Comparison of ENCODE assay signal across 16 mouse cellular contexts in the genomic region with DNA sequence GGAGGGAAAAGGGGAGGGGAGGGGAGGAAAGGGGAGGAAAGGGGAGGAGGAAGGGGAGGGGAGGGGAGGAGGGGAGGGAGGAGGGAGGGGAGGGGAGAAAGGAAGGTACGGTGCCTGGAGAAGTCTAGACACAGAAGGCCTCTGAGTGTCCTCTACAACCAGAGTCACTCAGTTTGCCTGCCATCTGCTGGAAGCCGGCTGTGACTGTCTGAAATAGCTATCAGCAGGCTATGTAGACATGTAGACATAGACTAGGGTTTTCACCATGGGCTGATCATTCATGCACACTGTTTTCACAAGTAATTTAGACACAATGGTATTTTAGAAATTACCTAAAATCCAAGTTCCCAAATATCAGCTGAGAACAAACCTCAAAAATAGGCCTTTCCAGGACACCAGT.
A peak's percentile ranks its signal among the peaks of the same experiment; 100 is the strongest.
DNase-seq lines count a peak whose midpoint lies in the region; ATAC-seq and TF ChIP-seq lines count a peak whose summit lies in the region.
"Had no signal": no experiment of that assay in that cellular context is flagged by ENCODE, and none has a peak within 500 bp of the region (broad histone marks: within the 10 kb centered on the region; RNA-seq: fewer than 3 reads in every experiment).

No protein-coding gene starts in this region.

- H3K27ac ChIP-seq in cerebellum, adult 2 months (ENCODE audit: insufficient read depth, low read length): no peak overlapping the region
- H3K27ac ChIP-seq in hindbrain, embryonic 14.5 days: no peak overlapping the region
- H3K27ac ChIP-seq in hindbrain, embryonic 16.5 days (ENCODE audit: low read depth, low read length): no peak overlapping the region
- no peak overlapping the region for H3K27ac ChIP-seq in midbrain, embryonic 12.5 days (replicated peaks)
- no peak overlapping the region for H3K27ac ChIP-seq in midbrain, embryonic 10.5 days (replicated peaks)
- no peak overlapping the region for H3K27ac ChIP-seq in midbrain, embryonic 16.5 days (ENCODE audit: low read length)
- H3K27ac ChIP-seq: limb, embryonic 15.5 days had no signal

- no peaks in the 10 kb centered on the region; the same call in 1 of the 2 replicates for H3K27me3 ChIP-seq in cerebellum, adult 2 months (ENCODE audit: control insufficient read depth, insufficient read depth, low read length)
- no peaks in the 10 kb centered on the region for H3K27me3 ChIP-seq in hindbrain, embryonic 14.5 days (ENCODE audit: control insufficient read depth, insufficient read depth, low read length)
- no peaks in the 10 kb centered on the region for H3K27me3 ChIP-seq in hindbrain, embryonic 16.5 days (replicated peaks; ENCODE audit: control insufficient read depth, insufficient read depth, low read length)
- no peaks in the 10 kb centered on the region for H3K27me3 ChIP-seq in midbrain, embryonic 12.5 days
- H3K27me3 ChIP-seq in midbrain, embryonic 10.5 days (ENCODE audit: low read depth, poor library complexity, severe bottlenecking): no peaks in the 10 kb centered on the region
- H3K27me3 ChIP-seq in midbrain, embryonic 16.5 days (ENCODE audit: control insufficient read depth, insufficient read depth, low read depth, low read length): no peaks in the 10 kb centered on the region
- H3K27me3 ChIP-seq: limb, embryonic 15.5 days had no signal

- no peak overlapping the region for H3K9ac ChIP-seq in hindbrain, embryonic 14.5 days
- H3K9ac ChIP-seq in hindbrain, embryonic 16.5 days (ENCODE audit: low read depth, low read length): no peak overlapping the region
- H3K9ac ChIP-seq in midbrain, embryonic 12.5 days (replicated peaks): no peak overlapping the region
- no peak overlapping the region for H3K9ac ChIP-seq in midbrain, embryonic 16.5 days (ENCODE audit: low read depth, low read length)
- H3K9ac ChIP-seq: limb, embryonic 15.5 days had no signal

- no peak overlapping the region for H3K4me2 ChIP-seq in hindbrain, embryonic 14.5 days (replicated peaks)
- H3K4me2 ChIP-seq in hindbrain, embryonic 16.5 days (ENCODE audit: low read length): no peak overlapping the region
- H3K4me2 ChIP-seq in midbrain, embryonic 12.5 days (replicated peaks): no peak overlapping the region
- H3K4me2 ChIP-seq in midbrain, embryonic 16.5 days (ENCODE audit: low read length): no peak overlapping the region
- H3K4me2 ChIP-seq: limb, embryonic 15.5 days had no signal

- no peak overlapping the region for H3K4me3 ChIP-seq in cerebellum, adult 2 months (replicated peaks; ENCODE audit: insufficient read depth, low read depth, low read length)
- H3K4me3 ChIP-seq in hindbrain, embryonic 14.5 days (replicated peaks; ENCODE audit: low read length): no peak overlapping the region
- no peak overlapping the region for H3K4me3 ChIP-seq in hindbrain, embryonic 16.5 days (ENCODE audit: low read length)
- no peak overlapping the region for H3K4me3 ChIP-seq in midbrain, embryonic 12.5 days
- no peak overlapping the region for H3K4me3 ChIP-seq in midbrain, embryonic 10.5 days
- no peak overlapping the region for H3K4me3 ChIP-seq in midbrain, embryonic 16.5 days (ENCODE audit: low read depth, low read length)
- H3K4me3 ChIP-seq: limb, embryonic 15.5 days; myocyte had no signal

- DNase-seq in cerebellum, adult 2 months: no peak
- DNase-seq in cerebellum, adult 9-11 months: no peak
- peak; percentile 34 for DNase-seq in hindbrain, embryonic 14.5 days (ENCODE audit: low spot score)
- DNase-seq in midbrain, embryonic 10.5 days (ENCODE audit: low spot score): no peak
- DNase-seq in layer of hippocampus, adult 11-12 months (ENCODE audit: low spot score): no peak
- DNase-seq: B cell, adult 2 months; cerebellum, postnatal 25 days; gastrocnemius, postnatal 10 days; lung, postnatal 10 days; spleen, adult 18-20 months; thymus, adult 18-20 months had no signal

- 0 out of 2 replicates have a peak, but pooled peaks have one; percentile 12 for TF ChIP-seq CTCF in cerebellum, adult 2 months (IDR thresholded peaks at IDR 0.05; ENCODE audit: borderline replicate concordance, insufficient read depth, low read depth, low read length)

- 23% methylated on average over 2 of the region's 2 CpGs for WGBS in cerebellum, adult 2 months
- 33% methylated on average over 2 of the region's 2 CpGs for WGBS in hindbrain, embryonic 14.5 days
- 25% methylated on average over 2 of the region's 2 CpGs for WGBS in hindbrain, embryonic 16.5 days
- 30% methylated on average over 2 of the region's 2 CpGs for WGBS in midbrain, embryonic 12.5 days
- WGBS in midbrain, embryonic 10.5 days: 29% methylated on average over 2 of the region's 2 CpGs
- WGBS in midbrain, embryonic 16.5 days: 14% methylated on average over 2 of the region's 2 CpGs

- H3K9me3 ChIP-seq in hindbrain, embryonic 14.5 days (ENCODE audit: control insufficient read depth, low read length): 0 out of 2 replicates have a peak, but pooled peaks cover 5% of the 10 kb centered on the region
- no peaks in the 10 kb centered on the region for H3K9me3 ChIP-seq in hindbrain, embryonic 16.5 days (ENCODE audit: control insufficient read depth, low read length)
- H3K9me3 ChIP-seq in midbrain, embryonic 12.5 days: no peaks in the 10 kb centered on the region
- no peaks in the 10 kb centered on the region for H3K9me3 ChIP-seq in midbrain, embryonic 10.5 days (replicated peaks)
- H3K9me3 ChIP-seq in midbrain, embryonic 16.5 days (replicated peaks; ENCODE audit: control insufficient read depth, low read length, poor library complexity, severe bottlenecking): peaks cover 2% of the 10 kb centered on the region; the same call in 1 of the 2 replicates
- H3K9me3 ChIP-seq: limb, embryonic 15.5 days had no signal

- TF ChIP-seq POLR2A in cerebellum, adult 2 months (IDR thresholded peaks at IDR 0.05; ENCODE audit: borderline replicate concordance, insufficient read depth, low read length): no peak

- ATAC-seq in hindbrain, embryonic 14.5 days (ENCODE audit: low FRiP score): no peak
- ATAC-seq in hindbrain, embryonic 16.5 days: no peak
- peak; percentile 70; the same call in 1 of the 2 replicates for ATAC-seq in midbrain, embryonic 12.5 days (ENCODE audit: low FRiP score, low read depth)
- peak; percentile 54; the same call in 1 of the 2 replicates for ATAC-seq in midbrain, embryonic 16.5 days

- H3K4me1 ChIP-seq in cerebellum, adult 2 months (ENCODE audit: control insufficient read depth, insufficient read depth, low read length): no peaks in the 10 kb centered on the region
- no peaks in the 10 kb centered on the region for H3K4me1 ChIP-seq in hindbrain, embryonic 14.5 days (replicated peaks; ENCODE audit: control insufficient read depth, insufficient read depth, low read length)
- no peaks in the 10 kb centered on the region for H3K4me1 ChIP-seq in hindbrain, embryonic 16.5 days (ENCODE audit: control insufficient read depth, insufficient read depth, low read depth, low read length)
- H3K4me1 ChIP-seq in midbrain, embryonic 12.5 days: no peaks in the 10 kb centered on the region
- H3K4me1 ChIP-seq in midbrain, embryonic 10.5 days: peaks cover 7% of the 10 kb centered on the region
- no peaks in the 10 kb centered on the region for H3K4me1 ChIP-seq in midbrain, embryonic 16.5 days (ENCODE audit: control insufficient read depth, insufficient read depth, low read length)
- H3K4me1 ChIP-seq: limb, embryonic 15.5 days had no signal

- H3K36me3 ChIP-seq in hindbrain, embryonic 14.5 days (replicated peaks; ENCODE audit: control insufficient read depth, insufficient read depth): no peaks in the 10 kb centered on the region
- no peaks in the 10 kb centered on the region for H3K36me3 ChIP-seq in hindbrain, embryonic 16.5 days (ENCODE audit: control insufficient read depth, insufficient read depth, low read length)
- no peaks in the 10 kb centered on the region for H3K36me3 ChIP-seq in midbrain, embryonic 12.5 days
- H3K36me3 ChIP-seq in midbrain, embryonic 10.5 days: no peaks in the 10 kb centered on the region
- no peaks in the 10 kb centered on the region for H3K36me3 ChIP-seq in midbrain, embryonic 16.5 days (ENCODE audit: control insufficient read depth, insufficient read depth, low read length)
- H3K36me3 ChIP-seq: limb, embryonic 15.5 days had no signal

Comparison
In these comparisons a context has a peak if more than half of its experiments do, and no peak if none do; other contexts are left out.
1. ATAC-seq: peak in midbrain, embryonic 12.5 days (single experiment) and midbrain, embryonic 16.5 days (single experiment); none in hindbrain, embryonic 14.5 days (single experiment) and hindbrain, embryonic 16.5 days (single experiment).